Mouse (Mus musculus) frontal cortex, postnatal 25 days (tissue): ENCODE results near the gene Tor4a.

ENCODE experiments used
- DNase-seq, 2 experiments: peaks; one replicate each; pipeline ENCODE4 v3.0.0; 2022; ENCODE audit warnings: low spot score in 2 of 2

Gene Tor4a

DNA sequence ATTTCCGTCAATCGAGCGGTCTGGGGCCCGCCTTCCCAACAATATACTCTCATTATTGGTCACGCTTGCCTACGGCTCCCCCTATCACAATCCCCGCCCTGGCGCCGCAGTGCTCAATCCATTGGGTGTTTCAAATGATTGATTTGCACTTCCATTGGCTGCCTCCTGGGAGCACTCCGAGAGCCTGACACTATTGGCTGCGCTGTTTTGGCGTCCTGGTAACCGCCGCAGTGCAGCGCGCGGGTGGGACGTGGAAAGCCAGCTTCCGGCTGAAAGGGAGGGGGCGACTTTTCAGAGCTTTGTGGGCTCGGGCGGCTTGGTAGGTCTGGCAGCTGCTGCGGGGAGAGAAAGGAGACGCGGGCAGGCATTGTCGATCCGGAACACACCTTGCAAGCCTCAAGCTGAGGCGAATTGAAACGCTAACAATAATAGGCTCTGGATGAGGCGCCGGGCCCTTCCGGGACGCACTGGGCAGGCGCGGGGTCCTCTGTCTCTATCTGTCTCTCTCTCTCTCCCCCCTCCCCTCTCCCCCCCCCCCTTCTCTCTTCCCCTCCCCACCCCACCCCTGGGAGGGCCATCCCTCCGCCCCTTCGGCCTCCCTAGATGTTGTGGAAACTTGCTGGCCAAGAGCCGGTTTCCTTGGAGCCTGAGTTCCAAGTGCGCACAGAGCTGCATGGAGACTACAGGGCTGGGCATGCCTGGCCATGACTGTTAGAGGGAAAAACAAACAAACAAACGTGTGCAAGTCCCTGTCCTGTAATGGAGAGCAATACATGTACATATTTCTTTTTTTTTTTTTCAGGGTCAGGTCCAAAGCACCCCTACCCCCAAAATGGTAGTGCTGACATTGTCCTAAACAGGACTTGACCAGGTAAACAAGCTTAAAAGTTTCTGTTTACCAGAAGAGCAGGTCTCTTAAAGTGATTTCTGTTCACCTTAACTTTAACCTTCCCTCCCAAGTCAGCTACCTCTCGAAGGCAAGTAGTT is 28.4 kb upstream of the Tor4a start:
- DNase-seq: peak; percentile 96 to 99

DNA sequence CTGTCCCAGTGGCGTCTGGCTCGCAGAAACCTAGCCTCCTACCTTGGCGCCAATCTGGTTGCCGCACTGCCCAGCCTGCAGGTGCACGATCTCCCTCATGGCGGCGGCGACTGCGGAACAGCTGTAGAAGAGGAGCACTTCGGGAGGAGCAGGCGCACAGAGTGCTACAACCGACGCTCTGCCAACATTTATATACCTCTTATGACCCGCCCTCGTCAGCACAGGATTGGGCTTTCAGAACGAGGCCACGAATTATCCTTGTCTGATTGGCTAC is 27.7 kb upstream of the Tor4a start, which contains the start of gene Tubb4b:
Gene Tubb4b (minus strand): TSS at position 211 of the 274 bp plus-strand sequence.
- no peak for DNase-seq

DNA sequence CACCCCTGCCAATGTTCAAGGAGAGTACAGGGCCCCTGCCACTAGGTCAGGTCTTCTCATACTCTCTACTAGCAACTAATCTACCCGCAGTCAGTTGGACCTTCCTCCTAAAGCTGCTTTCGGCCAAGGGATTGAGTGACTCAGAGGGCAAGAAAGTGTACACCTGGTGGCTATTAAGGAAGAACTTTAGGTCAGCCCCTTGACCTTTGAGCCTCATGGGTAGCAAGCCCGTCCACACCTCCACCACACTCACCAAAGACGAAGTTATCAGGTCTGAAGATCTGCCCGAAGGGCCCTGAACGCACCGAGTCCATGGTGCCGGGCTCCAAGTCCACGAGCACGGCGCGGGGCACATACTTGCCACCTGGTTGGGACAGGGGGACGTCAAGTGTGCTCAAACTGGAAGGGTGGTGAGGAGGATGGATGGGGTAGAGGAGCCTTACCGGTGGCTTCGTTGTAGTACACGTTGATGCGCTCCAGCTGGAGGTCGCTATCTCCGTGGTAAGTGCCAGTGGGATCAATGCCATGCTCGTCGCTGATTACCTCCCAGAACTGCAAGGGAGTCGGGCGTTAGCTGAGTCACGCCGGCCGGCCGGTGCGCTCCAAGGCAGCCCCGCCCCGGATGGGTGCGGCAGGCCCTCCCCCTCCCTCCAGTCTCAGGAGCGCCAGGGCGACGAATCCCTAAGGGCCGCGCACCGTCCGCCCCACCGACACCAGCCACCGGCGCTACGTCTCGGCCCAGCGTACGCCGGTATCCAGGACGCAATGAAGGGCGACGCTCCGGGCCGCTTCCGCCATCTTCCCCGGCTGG is 27.2 kb upstream of the Tor4a start:
- peak in 1 of 2 experiments; percentile 59 for DNase-seq

DNA sequence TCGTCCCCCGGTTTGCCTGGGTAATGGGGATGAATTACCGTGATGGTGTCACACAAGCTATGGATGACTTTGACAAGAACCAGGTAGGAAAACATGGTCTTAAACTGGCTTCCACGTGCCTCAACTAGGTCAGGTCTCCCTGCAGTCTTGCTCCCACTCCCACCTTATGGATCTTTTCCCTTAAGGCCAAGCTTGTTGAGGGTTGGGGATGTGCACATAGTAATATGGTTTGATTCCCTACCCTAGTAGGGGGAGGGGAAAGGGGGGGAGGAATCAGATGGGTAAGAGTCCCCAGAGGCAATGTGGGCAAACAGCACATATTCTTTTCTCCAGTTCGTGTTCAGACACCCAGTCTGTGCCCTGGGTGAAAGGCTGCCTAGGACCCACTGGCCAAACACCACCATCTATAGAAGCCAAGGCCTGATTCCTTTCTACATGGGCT is 24.7 kb upstream of the Tor4a start:
- DNase-seq: no peak

DNA sequence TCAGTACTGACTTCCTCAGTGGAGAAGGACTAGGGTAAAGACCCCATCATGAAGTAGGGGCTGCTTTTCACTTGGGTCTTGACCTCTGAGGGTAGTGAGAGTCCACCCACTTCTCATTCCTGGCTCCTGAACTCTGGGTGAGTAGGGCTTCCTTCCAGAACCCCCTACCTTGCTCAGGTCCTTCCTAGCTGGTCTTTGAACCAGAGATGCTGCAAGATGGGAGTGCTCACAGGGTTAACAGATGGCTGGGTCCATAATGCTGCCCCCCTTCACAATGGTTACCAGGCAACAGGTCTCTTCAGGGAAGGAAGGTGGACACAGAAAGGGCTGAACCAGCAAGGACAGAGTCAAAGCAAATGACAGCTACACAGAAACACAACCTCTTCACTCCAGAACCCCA is 21.8 kb upstream of the Tor4a start, which contains the start of gene Fam166a:
Gene Fam166a (plus strand): TSS at position 301 of the 400 bp plus-strand sequence.
- DNase-seq: no peak

DNA sequence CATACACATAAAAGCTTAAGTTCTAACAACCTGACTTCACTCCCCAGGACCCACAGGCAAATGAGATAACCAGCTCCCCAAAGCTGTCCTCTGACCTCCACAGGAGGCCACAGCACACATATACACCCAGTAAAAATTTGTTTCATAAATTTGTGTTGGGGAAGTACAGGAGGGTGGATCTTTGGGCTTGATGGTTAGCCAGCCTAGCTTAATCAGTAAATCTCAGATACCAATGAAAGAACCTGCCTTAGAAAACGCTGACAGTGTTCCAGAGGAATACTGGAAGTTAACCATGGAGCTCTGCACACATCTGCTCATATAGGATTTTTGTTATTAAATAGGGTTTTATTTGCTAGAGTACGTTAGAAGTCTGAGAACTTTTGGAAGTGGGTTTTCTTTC is 21.0 kb upstream of the Tor4a start:
- no peak for DNase-seq

DNA sequence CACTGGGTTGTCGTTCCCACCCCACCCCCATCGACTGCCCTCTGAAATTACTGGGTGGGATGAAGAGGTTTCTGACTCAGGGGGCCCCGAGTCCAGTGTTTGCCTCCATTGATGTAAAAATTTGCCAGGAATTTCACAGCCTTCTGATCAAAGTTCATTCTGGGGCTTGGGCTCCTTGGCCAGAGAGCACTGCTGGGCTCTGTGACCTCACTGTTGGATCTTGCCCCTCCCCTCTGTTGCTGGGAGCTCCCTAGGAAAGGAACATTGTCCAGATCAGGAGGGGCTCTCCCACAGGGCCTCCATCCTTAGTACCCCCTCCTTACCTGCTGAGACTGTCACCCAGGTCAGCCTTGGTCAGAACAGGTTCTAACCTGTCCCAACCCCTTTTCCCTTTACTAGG is 17.8 kb upstream of the Tor4a start, which contains the start of gene Stpg3:
Gene Stpg3 (minus strand): TSS at position 194 of the 400 bp plus-strand sequence.
- DNase-seq: no peak

DNA sequence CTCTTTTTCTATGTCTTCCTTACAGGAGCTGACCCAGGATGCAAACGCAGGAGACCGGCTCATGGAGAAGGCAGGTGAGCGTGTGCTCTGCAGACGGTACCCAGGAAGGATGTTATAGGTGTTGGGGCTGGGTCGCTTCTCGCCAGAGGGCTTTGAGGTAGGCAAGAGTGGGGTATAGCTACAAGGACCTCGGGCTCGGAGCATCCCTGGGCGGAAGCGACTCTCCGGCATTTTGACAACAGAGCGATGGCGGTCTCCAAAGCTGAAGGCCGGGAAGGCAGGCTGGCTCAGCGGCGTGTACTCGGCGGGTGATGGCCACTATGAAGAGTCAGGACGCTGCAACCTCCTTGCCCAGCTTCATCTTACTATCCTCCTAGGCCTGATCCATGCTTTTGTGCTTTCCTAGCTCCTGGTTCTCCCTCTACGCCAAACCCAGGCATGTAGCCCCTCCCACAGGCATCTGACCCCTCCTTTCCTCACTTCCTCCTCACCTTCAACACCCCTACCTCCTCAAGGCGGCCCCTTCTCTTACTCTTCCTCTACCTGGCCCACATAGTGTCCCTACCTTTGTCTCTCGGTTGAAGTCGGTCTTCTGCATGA is 16.7 kb upstream of the Tor4a start:
- DNase-seq: no peak

DNA sequence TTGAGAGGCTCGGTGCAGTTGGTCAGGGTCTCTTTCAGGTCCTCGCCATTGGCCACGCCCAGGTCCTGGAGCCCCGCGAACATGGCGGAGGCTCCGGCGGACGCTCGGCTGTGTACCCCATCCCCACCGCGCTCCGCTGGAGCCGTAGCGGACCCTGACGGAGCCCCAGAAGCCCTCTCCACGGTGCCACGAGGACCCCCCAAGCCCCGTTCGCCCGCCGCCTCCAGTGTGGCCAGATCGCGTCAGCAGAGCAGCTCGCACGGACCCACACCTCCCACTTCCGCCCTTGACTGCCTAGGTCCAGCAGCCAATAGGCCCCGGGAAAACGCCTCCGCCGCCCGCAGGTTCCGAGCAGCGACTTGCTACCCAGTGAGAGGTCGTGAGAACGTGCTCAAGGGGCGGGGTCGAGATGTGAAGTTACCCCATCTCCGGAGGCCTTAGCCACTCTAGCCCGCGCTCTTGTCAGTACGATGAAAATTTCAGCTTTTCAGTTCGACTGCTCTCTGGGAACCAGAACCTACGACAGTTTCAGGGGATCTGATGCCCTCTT is 14.5 kb upstream of the Tor4a start, which contains the start of gene Nelfb:
Gene Nelfb (minus strand): TSS at position 369 of the 550 bp plus-strand sequence.
- peak; percentile 68 to 72 for DNase-seq

DNA sequence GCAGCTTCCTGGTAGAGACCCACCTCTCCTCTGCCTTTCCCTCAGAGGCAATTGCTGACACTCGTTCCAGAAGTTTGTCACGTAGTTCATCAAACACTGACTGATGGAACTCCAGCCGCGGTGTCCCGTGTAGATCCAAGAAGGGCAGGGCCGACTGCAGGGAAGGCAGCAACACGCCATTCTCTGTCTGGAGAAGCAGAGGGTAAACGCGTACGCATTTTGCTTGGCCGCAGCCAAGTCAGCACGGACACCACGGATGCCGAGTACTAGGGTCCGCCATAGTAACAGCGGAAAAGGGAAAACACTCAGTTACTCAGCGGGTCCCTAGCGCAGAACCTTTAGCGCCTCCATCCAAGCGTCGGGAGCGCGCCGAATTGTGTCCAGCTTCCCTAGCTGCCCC is 14.0 kb upstream of the Tor4a start:
- DNase-seq: no peak

DNA sequence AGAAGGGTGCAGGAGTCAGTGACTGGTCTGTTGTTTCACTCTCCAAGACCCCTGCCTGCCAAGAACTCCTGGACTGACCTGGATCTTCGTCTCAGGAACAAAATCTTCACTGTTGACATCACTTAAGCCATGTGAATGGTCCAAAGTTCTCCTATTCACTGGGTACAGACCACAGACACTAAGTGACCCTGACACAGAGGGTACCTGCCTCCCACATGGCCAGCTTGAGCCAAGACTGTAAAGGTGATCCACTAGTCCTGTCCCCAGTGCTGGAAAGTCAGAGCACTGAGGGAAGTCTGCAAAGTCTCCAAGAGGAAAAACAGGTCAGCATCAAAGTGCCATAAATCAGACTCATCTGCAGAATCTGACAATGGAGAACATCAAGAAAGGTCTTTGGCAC is 10.9 kb upstream of the Tor4a start:
- no peak for DNase-seq

DNA sequence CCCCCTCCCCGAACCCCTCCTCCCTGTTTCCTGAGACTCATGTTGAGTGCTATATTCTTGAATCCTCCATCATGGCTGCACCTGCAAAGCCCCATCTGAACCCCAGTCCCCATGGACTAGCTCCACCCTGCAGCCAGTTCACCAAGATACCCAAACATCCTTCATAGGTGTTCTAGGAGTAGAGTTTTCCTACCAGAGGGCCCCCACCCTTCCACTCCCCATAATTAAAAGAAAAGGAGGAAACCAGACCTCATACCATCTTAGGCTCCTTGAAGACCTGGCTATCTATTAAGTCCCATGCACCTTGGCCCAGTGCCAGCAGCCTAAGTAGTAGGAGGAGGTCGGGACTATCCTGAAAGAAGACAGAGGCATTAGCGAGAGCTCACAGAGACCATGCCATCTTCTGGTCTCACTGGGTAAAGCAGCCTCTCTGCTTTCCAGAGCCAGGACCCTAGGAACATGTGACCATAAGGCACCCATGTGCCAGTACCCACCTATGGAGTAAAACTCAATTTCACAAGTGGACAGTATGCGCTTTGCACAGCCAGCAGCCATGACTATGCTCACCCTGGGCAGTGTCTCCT is 7.0 kb upstream of the Tor4a start:
- DNase-seq: no peak

DNA sequence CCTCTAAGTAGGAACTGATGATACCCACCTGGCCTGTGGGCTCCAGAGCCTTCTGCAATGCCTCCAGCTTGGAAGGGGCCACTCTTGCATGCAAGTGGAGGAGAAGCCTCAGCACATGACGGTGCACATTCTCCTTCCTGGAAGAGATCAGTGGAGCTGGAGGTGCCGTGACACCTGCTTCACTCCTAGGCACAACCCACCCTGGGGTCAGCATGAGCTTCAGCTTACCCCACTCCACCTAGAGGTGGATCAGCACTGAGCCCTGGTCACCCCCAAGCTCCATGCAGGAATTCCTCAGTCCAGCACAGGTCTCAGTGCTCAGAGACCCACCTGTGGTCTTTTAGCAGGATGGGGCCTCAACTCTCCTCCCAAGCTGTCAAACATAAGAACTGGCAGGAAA is 3.9 kb upstream of the Tor4a start:
- DNase-seq: no peak

DNA sequence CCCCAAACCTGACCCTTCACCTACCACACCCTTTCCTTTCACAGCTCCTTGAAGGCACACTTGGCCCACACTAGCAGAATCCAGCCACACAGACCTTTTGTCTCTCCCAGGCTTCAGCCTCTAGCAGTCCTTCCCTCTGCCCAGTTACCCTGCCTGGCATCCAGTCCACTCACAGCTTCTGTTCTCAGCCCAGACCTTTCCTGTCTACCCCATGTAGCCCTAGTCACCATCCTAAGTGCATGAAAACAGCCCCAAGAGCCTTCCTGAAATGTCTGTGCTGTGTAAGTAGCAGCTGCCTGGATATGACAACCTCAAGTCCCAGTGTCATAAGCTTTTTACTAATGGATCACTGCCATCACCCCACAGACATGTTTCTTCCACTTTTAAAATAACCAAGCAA is 1.3 kb upstream of the Tor4a start:
- no peak for DNase-seq

DNA sequence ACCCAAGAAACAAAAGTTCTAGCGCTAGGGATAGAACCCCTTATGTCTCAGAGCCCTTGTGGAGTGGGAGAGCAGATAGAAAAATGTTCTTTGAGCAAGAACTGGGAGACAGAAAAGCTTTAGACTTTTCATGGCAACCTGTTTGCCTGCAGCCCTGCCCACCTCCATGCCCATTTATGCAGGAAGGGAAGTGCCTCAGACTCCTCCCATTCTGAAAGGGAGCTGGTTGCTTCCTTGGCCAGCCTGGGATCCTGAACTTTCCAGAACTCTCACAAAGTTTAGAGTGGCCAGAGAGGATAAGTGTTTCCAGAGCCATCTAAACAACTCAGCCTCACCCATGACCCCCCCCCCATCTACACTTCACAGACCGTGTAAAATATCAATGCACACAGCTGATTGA is 505 bp upstream of the Tor4a start:
- DNase-seq: no peak

DNA sequence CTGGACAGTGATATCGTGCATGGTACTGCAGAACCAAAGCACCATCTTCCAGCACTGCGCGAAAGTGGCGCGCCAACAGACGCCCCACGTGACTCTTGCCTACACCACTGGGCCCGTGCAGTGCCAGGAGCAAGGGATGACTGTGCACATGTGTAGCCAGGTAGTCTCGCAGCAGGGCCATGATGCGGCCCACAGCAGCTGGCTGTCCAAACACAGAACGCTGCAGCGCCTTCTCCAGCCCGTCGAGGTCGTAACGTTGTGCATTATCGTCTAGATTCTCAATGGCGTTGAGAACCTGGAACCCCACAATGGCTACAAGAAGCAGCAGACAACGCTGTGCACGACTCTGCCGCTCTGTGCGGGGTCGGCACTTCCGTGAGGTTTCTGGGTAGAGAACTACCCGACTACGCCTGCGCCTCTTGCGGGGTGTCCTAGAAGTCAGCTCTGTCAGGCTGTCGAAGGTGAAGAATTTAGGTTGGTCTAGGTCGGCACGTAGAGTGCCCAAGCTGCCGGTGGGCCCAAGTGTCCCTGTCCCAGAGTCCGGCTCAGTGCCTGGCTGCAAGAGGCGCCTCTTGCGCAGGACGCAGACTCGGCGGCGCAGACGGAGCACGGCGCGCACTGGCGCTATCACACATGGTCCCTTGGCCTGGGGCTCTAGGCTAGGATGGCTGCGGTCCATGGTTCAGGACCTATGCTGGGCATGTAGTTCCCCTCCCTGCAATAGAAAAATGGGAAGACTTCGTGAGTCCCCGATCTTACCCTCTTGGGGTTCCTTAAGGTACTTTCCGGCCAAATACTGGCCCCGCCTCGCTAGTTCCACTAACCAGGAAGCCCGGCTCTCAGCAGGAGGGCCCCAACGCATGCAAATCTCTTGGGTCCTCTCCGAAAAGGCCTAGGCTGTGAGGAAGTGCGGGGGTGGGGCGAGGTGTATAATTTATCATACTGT is 1.2 kb downstream of the Tor4a start:
- DNase-seq: no peak

DNA sequence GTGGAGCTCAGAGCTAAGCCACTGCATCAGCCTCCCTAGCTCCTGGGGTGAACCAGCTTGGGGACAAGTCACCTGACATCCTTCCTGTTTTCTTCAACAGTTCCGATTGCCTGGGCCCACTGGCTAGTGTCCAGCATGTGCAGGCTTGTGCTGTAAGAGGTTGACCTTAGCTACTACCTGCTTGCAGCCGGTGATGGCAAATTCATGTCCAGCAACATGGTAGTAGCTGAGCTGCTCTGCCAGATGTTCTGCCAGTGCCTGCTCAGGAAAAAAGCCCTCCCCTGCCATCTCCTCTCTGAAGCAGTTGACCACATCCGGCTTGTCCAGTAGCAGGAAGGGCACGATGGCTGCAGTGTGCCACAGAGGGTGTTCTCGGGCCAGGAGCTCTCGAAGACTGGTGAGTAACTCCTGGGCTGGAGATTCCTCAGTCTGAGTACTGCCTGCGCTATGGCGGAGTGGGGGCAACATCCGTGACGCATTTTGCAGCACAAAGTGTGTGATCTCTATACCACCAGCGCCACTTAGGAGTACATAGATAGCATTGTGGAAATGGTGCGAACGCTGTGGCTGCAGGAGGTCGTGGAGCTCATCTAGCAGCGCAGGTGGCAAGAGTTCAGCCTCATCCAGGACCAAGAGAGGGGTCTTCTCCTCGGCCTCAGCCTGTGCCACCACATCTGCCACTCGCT is 2.1 kb downstream of the Tor4a start:
- DNase-seq: no peak

DNA sequence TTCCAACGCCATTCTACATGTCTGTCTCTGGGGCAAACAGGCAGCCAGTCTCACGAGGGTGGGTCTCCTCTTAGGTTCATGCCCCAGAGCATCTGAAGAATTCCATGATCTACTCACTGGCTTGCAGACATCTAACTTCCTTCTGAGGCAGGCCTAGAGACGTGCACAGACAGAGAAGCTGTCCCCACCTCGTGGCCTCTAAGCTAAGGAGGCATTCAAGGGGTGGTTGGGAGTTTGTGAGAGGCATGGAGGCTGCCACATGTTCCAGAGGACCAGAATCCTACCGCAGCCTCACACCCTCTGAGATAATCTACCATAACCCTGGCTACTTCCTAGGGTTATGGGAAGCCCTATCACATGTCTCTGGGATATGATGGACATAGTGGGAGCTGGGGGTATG is 2.7 kb downstream of the Tor4a start:
- no peak for DNase-seq

DNA sequence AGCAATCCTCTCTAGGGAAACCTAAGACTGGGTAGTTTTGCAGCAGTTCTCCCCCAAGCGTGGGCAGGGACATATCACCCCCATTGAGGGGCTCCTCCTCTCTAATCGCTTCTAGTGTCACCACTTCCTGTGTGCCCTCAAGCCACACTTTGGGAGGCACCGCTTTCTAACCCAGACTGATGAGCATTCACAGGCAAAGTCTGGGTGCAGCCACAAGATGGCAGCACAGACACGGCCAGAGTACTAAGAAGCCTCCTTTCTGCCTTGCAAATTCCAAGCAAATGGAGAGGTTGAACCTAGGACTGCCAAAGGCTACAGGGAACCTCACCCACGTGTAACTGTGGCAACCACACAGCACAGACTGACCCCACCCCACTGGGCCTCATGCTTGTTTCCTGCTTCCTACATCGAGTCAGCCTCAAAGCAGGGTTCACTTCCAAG is 3.3 kb downstream of the Tor4a start:
- DNase-seq: peak in 1 of 2 experiments; percentile 73

DNA sequence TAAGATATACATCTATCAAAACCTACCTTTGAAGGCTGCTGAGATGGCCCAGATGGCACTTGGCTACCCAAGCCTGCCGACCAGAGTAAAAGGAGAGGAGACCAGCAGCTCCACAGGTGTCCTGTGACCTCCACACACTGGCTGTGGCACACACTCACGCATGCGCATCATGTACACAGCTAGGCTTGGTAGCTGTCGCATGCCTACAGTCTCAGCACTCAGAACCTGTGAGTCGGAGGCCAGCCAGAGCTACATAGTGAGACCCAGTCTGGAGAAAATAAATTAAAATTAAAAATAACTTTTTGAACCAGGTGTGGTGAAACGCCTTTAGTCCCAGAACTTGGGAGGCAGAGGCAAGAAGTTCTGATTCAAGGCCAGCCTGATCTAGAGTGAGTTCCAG is 8.8 kb downstream of the Tor4a start:
- DNase-seq: no peak
